Mouse (Mus musculus) midbrain, embryonic 15.5 days (tissue): ENCODE data around the gene Pde6b. TPM values are rescaled to one million over a fixed set of nuclear protein-coding genes. Genes with fewer than 3 reads are reported as not detected.
A peak's percentile ranks its signal among the peaks of the same experiment; 100 is the strongest.

Experiments
- ATAC-seq: fragments of 200-750 bp; cut with Nextera tagmentation; replicated peaks from 2 replicates; pipeline ENCODE4 v1.8.0; 2017; ENCODE audit warnings: moderate TSS enrichment
- H3K27ac ChIP-seq: fragments of 300-500 bp; sonication (generic); 2 replicates; pipeline ENCODE4 v1.5.1; 2015; ENCODE audit warnings: mild to moderate bottlenecking, inconsistent platforms
- H3K27me3 ChIP-seq: fragments of 300-500 bp; sonication (generic); replicated peaks from 2 replicates; pipeline ENCODE4 v1.6.1; 2015; ENCODE audit warnings: inconsistent platforms
- H3K36me3 ChIP-seq: fragments of 300-500 bp; sonication (generic); replicated peaks from 2 replicates; pipeline ENCODE4 v1.6.1; 2015; ENCODE audit warnings: inconsistent platforms
- H3K4me1 ChIP-seq: fragments of 300-500 bp; sonication (generic); 2 replicates; pipeline ENCODE4 v1.6.1; 2015; ENCODE audit warnings: inconsistent platforms
- H3K4me2 ChIP-seq: fragments of 300-500 bp; sonication (generic); 2 replicates; pipeline ENCODE4 v1.6.1; 2015; ENCODE audit warnings: inconsistent platforms, mild to moderate bottlenecking, moderate library complexity
- H3K4me3 ChIP-seq: fragments of 300-500 bp; sonication (generic); 2 replicates; pipeline ENCODE4 v1.5.1; 2015; ENCODE audit warnings: mild to moderate bottlenecking, inconsistent platforms
- H3K9ac ChIP-seq: fragments of 300-500 bp; sonication (generic); 2 replicates; pipeline ENCODE4 v1.6.1; 2015; ENCODE audit warnings: mild to moderate bottlenecking, inconsistent platforms
- H3K9me3 ChIP-seq: fragments of 300-500 bp; sonication (generic); 2 replicates; pipeline ENCODE4 v1.6.1; 2016; ENCODE audit warnings: inconsistent platforms
- WGBS: fragments of 180-500 bp; shearing (Covaris S2); methylation state at CpG from one replicate; pipeline ENCODE4 v1.1.7; 2015; ENCODE audit warnings: mixed read lengths; 5-methylcytosine and 5-hydroxymethylcytosine counted together
- polyA plus RNA-seq: library from polyadenylated mRNA; unstranded; fragments of >200 nt; fragmentation: Nextera tagmentation; extraction: Ambion mirVana; gene quantifications from 2 replicates; pipeline ENCODE4 v1.2.1, GENCODE M21; 2015

The Pde6b gene
- 0.23 and 0.28 TPM in 2 replicates for polyA plus RNA-seq

DNA sequence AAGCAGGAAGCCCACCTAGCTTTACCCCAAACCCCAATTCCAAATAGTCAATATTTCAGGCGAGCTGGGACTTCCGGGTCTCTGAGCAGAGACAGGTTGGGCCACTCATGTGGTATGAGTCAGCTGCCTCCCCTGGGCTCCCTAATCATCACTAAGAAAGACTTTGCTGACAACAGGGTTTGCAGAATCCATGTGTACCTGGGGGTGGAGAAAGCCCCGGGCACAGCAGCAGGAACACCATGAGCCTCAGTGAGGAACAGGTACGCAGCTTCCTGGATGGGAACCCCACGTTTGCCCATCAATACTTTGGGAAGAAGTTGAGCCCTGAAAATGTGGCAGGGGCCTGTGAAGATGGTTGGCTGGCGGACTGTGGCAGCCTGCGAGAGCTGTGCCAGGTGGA lies at the start of gene Pde6b:
Gene Pde6b (plus strand): TSS at position 191 of the 400 bp plus-strand sequence.
- Histone ChIP-seq H3K4me3 (no peak within 1 kb of the TSS), H3K4me1 (no peaks in the 10 kb centered on the region), H3K4me2 (no peak within 1 kb of the TSS), H3K27ac (no peak within 1 kb of the TSS), H3K9ac (no peak within 1 kb of the TSS), H3K27me3 (no peaks in the 10 kb centered on the region), H3K36me3 (no peaks in the 10 kb centered on the region), H3K9me3 (no peaks in the 10 kb centered on the region)
- WGBS = 78% methylated on average over 7 of the region's 7 CpGs
- ATAC-seq = no peak

- ATAC-seq = no peak
- Histone ChIP-seq H3K27me3 (no peaks in the 10 kb centered on the region), H3K4me1 (no peaks in the 10 kb centered on the region), H3K4me2 (no peak overlapping the region), H3K9me3 (no peaks in the 10 kb centered on the region), H3K27ac (no peak overlapping the region), H3K9ac (no peak overlapping the region), H3K36me3 (peaks cover 10% of the 10 kb centered on the region; the same call in 1 of the 2 replicates), H3K4me3 (no peak overlapping the region)
- 90% methylated on average over 4 of the region's 4 CpGs for WGBS
Measured at GRCm38 (mm10) chr5:108343680-108344170, 44.5 kb upstream of the Pde6b start.

- no peak for ATAC-seq
- Histone ChIP-seq H3K36me3 (peaks cover 12% of the 10 kb centered on the region; the same call in 1 of the 2 replicates), H3K4me1 (no peaks in the 10 kb centered on the region), H3K27ac (no peak overlapping the region), H3K9me3 (no peaks in the 10 kb centered on the region), H3K4me2 (no peak overlapping the region), H3K9ac (no peak overlapping the region), H3K4me3 (no peak overlapping the region), H3K27me3 (no peaks in the 10 kb centered on the region)
- WGBS = 82% methylated on average over 10 of the region's 10 CpGs
Measured at GRCm38 (mm10) chr5:108345313-108346071, 42.7 kb upstream of the Pde6b start.

DNA sequence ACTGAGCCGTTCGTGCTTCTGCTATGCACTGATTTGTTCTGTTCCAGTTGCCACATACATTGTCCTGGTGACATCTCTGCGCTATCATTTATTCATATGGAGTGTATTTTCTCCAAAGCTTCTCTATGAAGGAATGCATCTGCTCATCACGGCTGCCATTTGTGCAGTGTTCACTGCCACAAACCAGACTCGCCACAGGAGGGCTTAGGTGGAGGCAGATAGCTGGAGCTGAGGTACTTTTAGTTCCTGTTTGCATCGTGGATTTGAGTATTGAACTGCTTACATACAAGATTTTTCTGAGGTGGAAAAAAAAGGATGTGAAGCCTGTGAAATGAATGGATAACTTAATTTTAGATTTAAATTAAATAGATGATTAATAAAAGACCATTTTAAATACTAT lies 40.3 kb upstream of the Pde6b start:
- no peaks in the 10 kb centered on the region for H3K4me1 ChIP-seq
- ATAC-seq = no peak
- 89% methylated on average over 6 of the region's 6 CpGs for WGBS
- no peak overlapping the region for H3K4me3 ChIP-seq
- H3K9ac ChIP-seq = no peak overlapping the region
- H3K36me3 ChIP-seq = peaks cover 10% of the 10 kb centered on the region; the same call in 1 of the 2 replicates
- no peaks in the 10 kb centered on the region for H3K27me3 ChIP-seq
- H3K4me2 ChIP-seq = no peak overlapping the region
- H3K27ac ChIP-seq = no peak overlapping the region
- H3K9me3 ChIP-seq = no peaks in the 10 kb centered on the region

DNA sequence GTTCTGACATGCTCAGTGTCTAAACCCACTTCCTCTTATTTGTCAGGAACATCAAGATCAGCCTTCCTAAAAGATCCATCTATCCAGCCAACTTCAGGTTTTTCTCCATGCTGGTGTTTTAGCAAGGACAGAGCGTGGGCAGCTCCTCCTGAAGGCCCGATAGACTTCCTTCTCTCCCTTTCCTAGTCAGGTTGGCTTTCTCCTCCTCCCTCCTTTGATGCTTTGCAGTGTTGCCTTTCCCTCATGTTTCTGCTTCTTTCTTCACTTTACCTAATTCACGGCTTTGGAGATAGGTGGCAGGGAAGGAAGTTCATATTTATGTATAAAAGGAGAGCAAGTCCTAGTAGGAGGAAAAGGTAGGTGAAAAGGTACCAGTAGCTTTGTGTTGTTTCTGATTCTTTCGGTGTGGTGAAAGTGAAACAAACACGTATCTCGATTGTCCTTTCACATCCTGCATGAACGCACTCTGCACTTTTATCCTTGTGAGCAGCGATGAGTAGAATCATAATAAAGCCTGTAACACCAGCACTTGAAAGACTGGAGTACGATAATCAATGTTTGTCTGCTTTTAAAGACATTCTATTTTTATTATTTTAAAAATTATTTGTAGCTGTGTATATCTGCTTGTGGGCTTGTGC lies 38.6 kb upstream of the Pde6b start:
- no peaks in the 10 kb centered on the region for H3K27me3 ChIP-seq
- no peak overlapping the region for H3K9ac ChIP-seq
- H3K4me1 ChIP-seq = no peaks in the 10 kb centered on the region
- no peak overlapping the region for H3K4me3 ChIP-seq
- WGBS = 96% methylated on average over 9 of the region's 9 CpGs
- H3K9me3 ChIP-seq = no peaks in the 10 kb centered on the region
- no peak overlapping the region for H3K27ac ChIP-seq
- no peak overlapping the region for H3K4me2 ChIP-seq
- no peak for ATAC-seq
- H3K36me3 ChIP-seq = 0 out of 2 replicates have a peak, but pooled peaks cover 4% of the 10 kb centered on the region

DNA sequence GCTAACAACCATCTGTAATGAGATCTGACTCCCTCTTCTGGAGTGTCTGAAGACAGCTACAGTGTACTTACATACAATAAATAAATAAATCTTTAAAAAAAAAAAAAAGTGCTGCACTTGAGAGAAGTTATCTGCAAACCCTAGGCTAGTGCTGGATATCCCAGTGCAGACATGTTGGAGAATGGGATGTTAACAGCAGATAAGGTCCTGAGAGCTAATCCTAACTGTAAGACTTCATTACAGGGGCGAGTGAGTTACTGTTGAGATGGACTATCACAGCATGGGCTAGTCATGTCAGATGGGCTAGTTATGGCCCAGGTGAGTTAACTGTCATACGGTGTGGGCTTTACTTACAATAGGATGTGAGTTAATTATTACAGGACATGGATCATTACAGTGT lies 34.1 kb upstream of the Pde6b start:
- no peaks in the 10 kb centered on the region for H3K4me1 ChIP-seq
- 0 out of 2 replicates have a peak, but pooled peaks cover 4% of the 10 kb centered on the region for H3K36me3 ChIP-seq
- no peaks in the 10 kb centered on the region for H3K9me3 ChIP-seq
- 83% methylated on average over 2 of the region's 2 CpGs for WGBS
- H3K9ac ChIP-seq = no peak overlapping the region
- H3K4me3 ChIP-seq = no peak overlapping the region
- H3K4me2 ChIP-seq = no peak overlapping the region
- no peak for ATAC-seq
- H3K27me3 ChIP-seq = no peaks in the 10 kb centered on the region
- H3K27ac ChIP-seq = no peak overlapping the region

- no peaks in the 10 kb centered on the region for H3K4me1 ChIP-seq
- no peaks in the 10 kb centered on the region for H3K27me3 ChIP-seq
- H3K36me3 ChIP-seq = no peaks in the 10 kb centered on the region
- H3K27ac ChIP-seq = no peak overlapping the region
- no peak for ATAC-seq
- H3K4me3 ChIP-seq = no peak overlapping the region
- H3K9me3 ChIP-seq = no peaks in the 10 kb centered on the region
- H3K4me2 ChIP-seq = no peak overlapping the region
- WGBS = 92% methylated on average over 1 of the region's 1 CpGs
- no peak overlapping the region for H3K9ac ChIP-seq
Measured at GRCm38 (mm10) chr5:108357862-108358261, 30.3 kb upstream of the Pde6b start.

DNA sequence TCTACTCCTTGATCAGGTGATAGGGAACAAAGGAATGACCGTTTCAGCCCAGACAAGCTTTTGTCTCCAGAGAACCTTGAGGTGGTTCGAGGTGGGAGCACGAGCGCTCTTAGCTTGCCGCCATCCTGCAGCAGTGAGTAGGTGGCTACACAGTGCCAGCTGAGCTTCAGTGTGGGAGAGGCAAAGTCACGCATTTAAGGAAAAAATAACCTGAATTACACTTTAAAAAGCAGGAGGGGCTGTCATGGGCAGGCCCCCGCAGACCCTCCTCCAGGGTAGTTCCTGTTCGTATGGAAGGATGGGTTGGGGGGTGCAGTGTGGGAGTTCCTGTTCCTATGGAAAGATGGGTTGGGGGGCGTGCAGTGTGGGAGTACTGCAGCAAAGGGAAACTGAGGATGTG lies 28.7 kb upstream of the Pde6b start:
- no peak overlapping the region for H3K9ac ChIP-seq
- H3K4me3 ChIP-seq = no peak overlapping the region
- H3K9me3 ChIP-seq = no peaks in the 10 kb centered on the region
- no peak overlapping the region for H3K4me2 ChIP-seq
- no peak for ATAC-seq
- H3K4me1 ChIP-seq = no peaks in the 10 kb centered on the region
- H3K36me3 ChIP-seq = no peaks in the 10 kb centered on the region
- H3K27me3 ChIP-seq = peaks cover 14% of the 10 kb centered on the region
- no peak overlapping the region for H3K27ac ChIP-seq
- 88% methylated on average over 9 of the region's 9 CpGs for WGBS

GRCm38 (mm10) chr5:108360211-108360610 lies 28.0 kb upstream of the Pde6b start:
- Histone ChIP-seq H3K36me3 (no peaks in the 10 kb centered on the region), H3K4me1 (peaks cover 4% of the 10 kb centered on the region), H3K4me3 (no peak overlapping the region), H3K27me3 (peaks cover 21% of the 10 kb centered on the region), H3K9ac (no peak overlapping the region), H3K27ac (no peak overlapping the region), H3K4me2 (no peak overlapping the region), H3K9me3 (no peaks in the 10 kb centered on the region)
- WGBS = 91% methylated on average over 4 of the region's 4 CpGs
- no peak for ATAC-seq

DNA sequence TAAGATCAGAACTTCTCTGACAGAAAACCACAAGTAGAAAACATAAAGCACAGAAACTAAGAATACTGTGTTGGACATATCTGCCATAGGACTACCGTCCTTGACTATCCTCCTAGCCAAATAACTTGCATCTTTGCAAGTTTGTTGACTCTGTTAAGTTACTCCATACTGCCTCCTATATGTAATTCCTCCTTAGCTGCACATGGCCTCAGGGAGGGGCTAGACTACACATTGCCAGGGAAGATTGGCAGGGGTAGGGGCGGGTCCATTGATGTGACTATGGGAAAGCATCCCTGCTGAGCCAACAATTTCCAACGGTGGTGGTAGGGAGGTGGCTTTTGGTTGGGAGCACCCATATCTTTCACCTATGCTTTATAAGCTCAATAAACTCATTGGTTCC lies 25.9 kb upstream of the Pde6b start:
- Histone ChIP-seq H3K4me3 (no peak overlapping the region), H3K9me3 (no peaks in the 10 kb centered on the region), H3K4me1 (peaks cover 21% of the 10 kb centered on the region), H3K36me3 (no peaks in the 10 kb centered on the region), H3K9ac (no peak overlapping the region), H3K27me3 (peaks cover 34% of the 10 kb centered on the region), H3K4me2 (no peak overlapping the region), H3K27ac (no peak overlapping the region)
- ATAC-seq = no peak
- 28% methylated on average over 3 of the region's 3 CpGs for WGBS

GRCm38 (mm10) chr5:108366328-108366983 lies 21.7 kb upstream of the Pde6b start:
- H3K4me3 ChIP-seq = peak overlapping the region; percentile 86
- H3K36me3 ChIP-seq = no peaks in the 10 kb centered on the region
- H3K9ac ChIP-seq = peak overlapping the region; percentile 79
- peak; percentile 15; the same call in 1 of the 2 replicates for ATAC-seq
- H3K27me3 ChIP-seq = peaks cover 69% of the 10 kb centered on the region
- H3K4me1 ChIP-seq = peaks cover 40% of the 10 kb centered on the region
- peak overlapping the region; percentile 95 for H3K4me2 ChIP-seq
- H3K27ac ChIP-seq = peak overlapping the region; percentile 58; the same call in 1 of the 2 replicates
- no peaks in the 10 kb centered on the region for H3K9me3 ChIP-seq
- WGBS = 2% methylated on average over 60 of the region's 60 CpGs
